Mouse (Mus musculus) embryonic facial prominence, embryonic 14.5 days (tissue): ENCODE data around the gene Ubac2. TPM values are rescaled to one million over a fixed set of nuclear protein-coding genes. Genes with fewer than 3 reads are reported as not detected.

Experiments
- ATAC-seq: fragments of 200-750 bp; cut with Nextera tagmentation; 2 replicates; pipeline ENCODE4 v1.8.0; 2017; ENCODE audit warnings: low read depth, moderate number of reproducible peaks, moderate TSS enrichment
- DNase-seq: peaks from one replicate; pipeline ENCODE4 v3.0.0-alpha.2; 2015; ENCODE audit warnings: low spot score
- H3K27ac ChIP-seq: fragments of 300-500 bp; sonication (generic); replicated peaks from 2 replicates; pipeline ENCODE4 v1.5.1; 2014; ENCODE audit warnings: low read depth, mild to moderate bottlenecking, low read length, moderate library complexity
- H3K27me3 ChIP-seq: fragments of 300-500 bp; sonication (generic); replicated peaks from 2 replicates; pipeline ENCODE4 v1.6.1; 2014; ENCODE audit warnings: low read length; ENCODE audit not compliant: control insufficient read depth, insufficient read depth
- H3K36me3 ChIP-seq: fragments of 300-500 bp; sonication (generic); 2 replicates; pipeline ENCODE4 v1.6.1; 2014; ENCODE audit warnings: low read length, mixed read lengths; ENCODE audit not compliant: control insufficient read depth, insufficient read depth
- H3K4me1 ChIP-seq: fragments of 300-500 bp; sonication (generic); 2 replicates; pipeline ENCODE4 v1.6.1; 2014; ENCODE audit warnings: antibody characterized with exemption, low read length; ENCODE audit not compliant: control insufficient read depth, insufficient read depth
- H3K4me2 ChIP-seq: fragments of 300-500 bp; sonication (generic); 2 replicates; pipeline ENCODE4 v1.6.1; 2014; ENCODE audit warnings: low read depth, mild to moderate bottlenecking, low read length, moderate library complexity, mixed read lengths
- H3K4me3 ChIP-seq: fragments of 300-500 bp; sonication (generic); 2 replicates; pipeline ENCODE4 v1.5.1; 2014; ENCODE audit warnings: low read depth, mild to moderate bottlenecking, low read length
- H3K9ac ChIP-seq: fragments of 300-500 bp; sonication (generic); 2 replicates; pipeline ENCODE4 v1.6.1; 2014; ENCODE audit warnings: low read depth, mild to moderate bottlenecking, low read length, moderate library complexity, mixed read lengths
- H3K9me3 ChIP-seq: fragments of 300-500 bp; sonication (generic); 2 replicates; pipeline ENCODE4 v1.6.1; 2016; ENCODE audit warnings: low read length; ENCODE audit not compliant: control insufficient read depth
- WGBS: fragments of 180-500 bp; shearing (Covaris S2); extraction: QIAGEN DNeasy Blood & Tissue Kit; methylation state at CpG from one replicate; pipeline ENCODE4 v1.1.7; 2014; 5-methylcytosine and 5-hydroxymethylcytosine counted together
- polyA plus RNA-seq: library from polyadenylated mRNA; unstranded; fragments of >200 nt; fragmentation: Nextera tagmentation; extraction: Ambion mirVana; gene quantifications from 2 replicates; pipeline ENCODE4 v1.2.1, GENCODE M21; 2014

The Ubac2 gene
- polyA plus RNA-seq, 1 experiment from 2014 or later: 60.1 TPM

DNA sequence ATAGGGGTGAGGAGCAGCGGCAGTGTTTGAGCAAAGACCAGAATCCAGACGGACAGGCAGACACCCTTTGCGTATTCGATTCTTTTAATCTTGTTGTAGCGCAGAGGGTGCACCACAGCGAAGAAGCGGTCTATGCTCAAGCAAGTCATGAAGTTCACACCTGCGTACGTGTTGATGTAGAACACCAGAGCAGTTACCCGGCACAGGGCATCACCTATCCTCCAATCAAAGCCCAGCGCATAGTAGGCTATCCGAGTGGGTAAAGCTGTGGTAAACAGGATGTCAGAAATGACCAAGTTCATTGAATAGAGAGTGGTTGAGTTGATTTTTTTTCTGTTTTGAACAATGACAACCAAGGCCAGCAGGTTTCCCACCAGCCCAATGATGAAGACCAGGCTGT, 76.2 kb downstream of the Ubac2 start:
- no peak for DNase-seq
- Histone ChIP-seq H3K4me1 (no peaks in the 10 kb centered on the region; the same call in 1 of the 2 replicates), H3K9me3 (no peaks in the 10 kb centered on the region), H3K27ac (no peak overlapping the region), H3K27me3 (no peaks in the 10 kb centered on the region), H3K36me3 (0 out of 2 replicates have a peak, but pooled peaks cover 7% of the 10 kb centered on the region), H3K4me2 (no peak overlapping the region), H3K9ac (no peak overlapping the region), H3K4me3 (no peak overlapping the region)
- WGBS: 95% methylated on average over 12 of the region's 12 CpGs
- ATAC-seq: no peak

DNA sequence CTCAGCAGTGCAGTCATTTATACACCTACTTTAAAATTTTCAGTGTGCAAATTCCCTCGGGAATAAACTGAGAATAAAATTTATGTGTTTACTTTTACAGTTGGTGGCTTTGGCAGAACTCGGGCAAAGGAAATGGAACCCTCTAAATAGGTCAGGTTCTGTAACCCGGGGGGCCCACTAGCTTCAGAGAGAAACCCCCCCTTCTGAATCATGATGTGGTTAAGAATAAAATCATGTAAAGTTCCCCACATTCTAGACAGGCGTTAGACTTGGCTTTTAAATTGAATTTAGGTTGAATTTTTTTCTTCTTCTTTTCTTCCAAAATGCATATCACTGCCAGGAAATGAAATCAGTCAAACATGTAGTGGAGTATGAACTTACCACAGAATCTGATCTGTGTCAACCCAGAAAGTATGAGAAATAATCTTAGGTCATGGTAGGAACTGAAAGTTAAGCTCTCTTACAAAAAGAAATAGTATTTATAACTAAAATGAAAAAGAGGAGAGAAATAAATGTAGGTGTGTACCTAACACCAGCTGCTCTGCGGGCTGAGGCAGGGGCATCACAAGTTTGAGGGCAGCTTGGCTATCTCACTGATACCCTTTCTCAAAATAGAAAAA, 76.9 kb downstream of the Ubac2 start:
- 67% methylated on average over 5 of the region's 5 CpGs for WGBS
- Histone ChIP-seq H3K9ac (no peak overlapping the region), H3K4me3 (no peak overlapping the region), H3K27me3 (no peaks in the 10 kb centered on the region), H3K36me3 (0 out of 2 replicates have a peak, but pooled peaks cover 7% of the 10 kb centered on the region), H3K4me2 (no peak overlapping the region), H3K27ac (no peak overlapping the region), H3K9me3 (no peaks in the 10 kb centered on the region), H3K4me1 (no peaks in the 10 kb centered on the region; the same call in 1 of the 2 replicates)
- DNase-seq: no peak
- no peak for ATAC-seq

DNA sequence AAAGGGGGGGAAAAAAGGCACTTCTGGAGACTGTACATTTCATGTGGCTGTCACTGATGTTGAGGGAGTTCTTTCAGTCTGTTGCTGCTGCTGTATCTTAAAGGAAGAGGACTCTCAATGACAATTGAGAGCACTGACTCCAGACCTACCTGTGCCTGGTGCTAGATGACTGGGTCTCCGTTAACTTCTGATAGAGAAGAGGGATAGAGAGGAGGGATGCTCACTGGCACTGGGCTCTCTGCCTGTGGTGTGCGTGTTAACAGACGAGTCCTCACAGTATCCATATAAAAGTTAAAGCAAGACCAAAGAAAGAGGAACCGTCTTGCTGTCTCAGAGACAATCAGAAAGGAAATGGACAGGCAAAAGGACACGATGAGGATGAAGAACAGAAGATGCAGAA, 77.9 kb downstream of the Ubac2 start:
- no peaks in the 10 kb centered on the region; the same call in 1 of the 2 replicates for H3K4me1 ChIP-seq
- no peak overlapping the region for H3K27ac ChIP-seq
- H3K9ac ChIP-seq: no peak overlapping the region
- no peaks in the 10 kb centered on the region for H3K9me3 ChIP-seq
- H3K27me3 ChIP-seq: no peaks in the 10 kb centered on the region
- no peak overlapping the region for H3K4me3 ChIP-seq
- 88% methylated on average over 5 of the region's 5 CpGs for WGBS
- DNase-seq (no peak), ATAC-seq (no peak)
- H3K36me3 ChIP-seq: 0 out of 2 replicates have a peak, but pooled peaks cover 7% of the 10 kb centered on the region
- H3K4me2 ChIP-seq: no peak overlapping the region

DNA sequence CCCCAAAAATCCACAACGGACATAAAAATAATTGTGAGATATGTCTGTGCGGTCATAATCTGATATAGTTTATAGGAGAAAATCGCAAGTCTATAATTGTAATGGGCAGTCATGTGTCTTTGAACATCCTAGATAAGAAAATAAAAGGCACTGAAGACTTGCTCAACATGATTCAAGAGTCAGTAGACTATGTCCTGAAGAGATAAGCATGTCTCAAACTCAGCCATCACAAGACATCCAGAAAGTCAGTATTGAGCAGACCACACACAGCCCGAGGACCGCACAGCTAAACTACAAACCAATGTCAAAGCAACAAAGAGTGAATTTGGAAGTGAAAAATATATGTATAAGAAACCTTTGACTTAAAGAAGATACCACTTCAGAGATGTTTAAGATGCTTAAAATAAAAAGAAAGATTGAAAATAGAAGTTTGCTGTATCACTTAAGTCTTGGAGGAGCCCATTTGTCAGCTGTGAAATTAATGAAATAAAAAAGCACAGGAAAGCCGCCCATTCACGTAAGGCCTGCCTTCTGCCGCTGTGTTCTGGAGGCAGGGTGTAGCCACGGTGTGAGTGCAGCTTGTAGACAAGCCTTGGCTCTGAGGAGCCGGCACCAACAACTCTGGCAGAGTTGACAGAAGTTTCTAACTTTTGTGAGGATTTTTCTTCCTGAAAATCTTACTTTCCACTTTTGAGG, 78.9 kb downstream of the Ubac2 start:
- Histone ChIP-seq H3K4me2 (no peak overlapping the region), H3K4me1 (no peaks in the 10 kb centered on the region; the same call in 1 of the 2 replicates), H3K27ac (no peak overlapping the region), H3K9ac (no peak overlapping the region), H3K4me3 (no peak overlapping the region), H3K36me3 (0 out of 2 replicates have a peak, but pooled peaks cover 7% of the 10 kb centered on the region), H3K27me3 (no peaks in the 10 kb centered on the region), H3K9me3 (no peaks in the 10 kb centered on the region)
- WGBS: 90% methylated on average over 10 of the region's 10 CpGs
- ATAC-seq (no peak), DNase-seq (no peak)

DNA sequence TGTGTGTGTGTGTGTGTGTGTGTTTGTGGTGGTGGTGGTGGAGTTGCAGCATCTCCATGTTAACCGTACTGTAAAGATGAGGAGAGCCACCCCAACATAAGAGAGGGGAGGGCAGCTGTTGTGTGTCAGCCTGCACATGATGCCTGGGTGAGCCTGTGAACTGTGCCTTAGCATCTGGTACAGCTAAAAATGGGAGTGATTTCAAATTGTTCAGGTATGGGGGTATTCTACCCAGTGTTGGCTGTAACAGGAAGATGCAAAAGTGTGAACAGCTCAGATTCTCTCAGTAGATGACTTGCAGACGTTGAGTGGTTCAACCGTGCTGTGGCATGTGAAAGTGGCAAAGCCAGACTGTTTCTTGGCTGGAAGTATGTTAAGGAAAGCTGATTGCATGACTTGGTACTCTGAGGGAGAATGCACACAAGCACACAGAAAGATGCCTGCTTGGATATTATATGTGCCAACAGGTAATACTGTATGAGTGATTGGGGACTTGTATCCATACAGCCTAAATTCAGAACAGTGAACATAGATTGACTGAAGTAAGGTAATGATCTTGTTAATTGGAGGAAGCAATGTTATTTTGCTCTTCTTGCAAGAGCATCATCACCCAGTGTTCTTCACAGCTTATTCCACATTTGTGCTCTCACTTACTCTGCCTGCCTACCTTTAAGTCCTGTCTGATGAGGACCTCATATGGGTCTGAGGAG, 79.8 kb downstream of the Ubac2 start:
- Histone ChIP-seq H3K9me3 (no peaks in the 10 kb centered on the region), H3K27me3 (no peaks in the 10 kb centered on the region), H3K27ac (no peak overlapping the region), H3K4me3 (no peak overlapping the region), H3K4me2 (no peak overlapping the region), H3K9ac (no peak overlapping the region), H3K36me3 (0 out of 2 replicates have a peak, but pooled peaks cover 7% of the 10 kb centered on the region), H3K4me1 (no peaks in the 10 kb centered on the region; the same call in 1 of the 2 replicates)
- WGBS: 75% methylated on average over 3 of the region's 3 CpGs
- no peak for DNase-seq
- ATAC-seq: no peak

DNA sequence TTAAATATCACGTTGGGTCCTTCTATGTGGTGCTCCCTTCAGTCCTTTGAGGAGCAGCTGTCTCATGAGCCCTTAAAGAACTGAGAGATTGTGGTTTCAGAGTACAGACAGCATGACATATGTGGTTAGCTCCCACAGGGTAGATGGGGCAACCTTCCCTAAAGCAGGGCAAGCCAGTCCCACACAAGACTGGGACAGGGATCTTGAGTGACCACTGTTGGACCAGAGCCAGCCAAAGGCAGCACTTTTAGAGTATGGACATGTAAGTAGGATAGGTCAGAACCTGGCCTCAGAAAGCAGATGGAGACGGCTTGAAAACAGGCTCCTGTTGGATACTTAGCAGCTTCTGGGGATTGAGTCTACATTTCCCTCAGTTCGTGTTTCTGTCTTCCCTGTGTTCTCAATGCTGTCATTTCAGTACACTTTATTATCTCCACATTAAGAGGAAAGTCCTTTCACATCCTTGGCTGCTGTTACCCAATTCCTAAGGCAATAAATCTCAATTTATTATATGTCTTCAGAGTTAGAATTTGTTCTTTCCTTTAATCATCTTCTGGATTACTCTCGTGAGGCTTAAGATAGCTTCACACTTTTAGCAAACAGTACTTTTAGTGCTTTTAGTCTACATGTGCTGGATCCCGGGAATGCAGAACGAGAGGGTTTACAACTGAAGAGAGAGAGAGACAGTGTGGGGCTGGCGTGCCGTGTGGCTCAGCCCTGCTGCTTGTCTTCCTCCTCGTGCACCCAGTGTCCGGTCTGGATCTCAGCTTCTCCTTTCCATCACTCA, 80.5 kb downstream of the Ubac2 start:
- H3K36me3 ChIP-seq: 0 out of 2 replicates have a peak, but pooled peaks cover 7% of the 10 kb centered on the region
- H3K4me2 ChIP-seq: no peak overlapping the region
- no peak overlapping the region for H3K27ac ChIP-seq
- H3K27me3 ChIP-seq: no peaks in the 10 kb centered on the region
- H3K9ac ChIP-seq: no peak overlapping the region
- no peak overlapping the region for H3K4me3 ChIP-seq
- no peak; the same call in 1 of the 2 replicates for ATAC-seq
- H3K9me3 ChIP-seq: no peaks in the 10 kb centered on the region
- WGBS: 80% methylated on average over 10 of the region's 10 CpGs
- DNase-seq: no peak
- no peaks in the 10 kb centered on the region; the same call in 1 of the 2 replicates for H3K4me1 ChIP-seq

DNA sequence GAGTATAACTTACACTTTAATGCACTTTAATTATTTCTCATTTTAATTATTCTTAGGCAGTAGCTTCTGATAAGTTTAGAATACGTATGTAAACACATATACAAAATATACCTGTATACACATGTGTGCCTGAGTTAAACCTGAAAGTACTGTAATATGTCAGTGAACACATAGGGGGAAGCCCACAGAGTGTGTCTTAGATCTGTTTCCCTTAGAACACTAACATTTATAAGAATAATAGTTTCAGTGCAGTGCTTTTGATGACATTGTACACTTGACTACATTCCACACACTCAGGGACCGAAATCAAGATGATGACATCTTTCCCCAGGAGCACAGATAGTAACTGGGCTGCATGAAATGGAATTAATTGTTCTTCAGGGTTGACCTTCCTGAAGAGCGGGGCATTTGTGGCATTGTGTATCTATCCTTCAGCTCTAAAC, 81.1 kb downstream of the Ubac2 start:
- Histone ChIP-seq H3K9me3 (no peaks in the 10 kb centered on the region), H3K27ac (no peak overlapping the region), H3K9ac (no peak overlapping the region), H3K4me3 (no peak overlapping the region), H3K4me2 (no peak overlapping the region), H3K4me1 (no peaks in the 10 kb centered on the region; the same call in 1 of the 2 replicates), H3K36me3 (0 out of 2 replicates have a peak, but pooled peaks cover 1% of the 10 kb centered on the region), H3K27me3 (no peaks in the 10 kb centered on the region)
- no peak for ATAC-seq
- DNase-seq: no peak
- 92% methylated on average over 3 of the region's 3 CpGs for WGBS

DNA sequence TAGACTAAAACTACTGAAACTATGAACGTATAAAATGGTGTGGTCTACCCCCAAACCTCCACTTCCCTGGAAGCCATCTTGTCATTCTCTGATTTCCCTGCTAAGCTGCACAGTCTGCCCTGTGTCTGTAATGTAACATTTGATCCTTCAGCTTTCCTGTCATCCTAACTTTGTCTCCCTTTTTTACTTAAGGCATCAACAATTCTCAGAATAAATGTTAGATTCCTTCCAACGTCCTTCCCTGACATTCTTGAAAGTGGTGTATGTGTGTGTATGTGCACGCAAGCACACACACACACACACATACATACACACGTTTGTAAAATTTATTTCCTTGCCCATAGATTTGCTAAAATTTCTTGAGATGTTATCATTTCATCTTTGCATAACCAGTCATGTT, 81.6 kb downstream of the Ubac2 start:
- Histone ChIP-seq H3K27me3 (no peaks in the 10 kb centered on the region), H3K9me3 (no peaks in the 10 kb centered on the region), H3K27ac (no peak overlapping the region), H3K36me3 (no peaks in the 10 kb centered on the region), H3K4me3 (no peak overlapping the region), H3K9ac (no peak overlapping the region), H3K4me1 (no peaks in the 10 kb centered on the region; the same call in 1 of the 2 replicates), H3K4me2 (no peak overlapping the region)
- no peak for DNase-seq
- 85% methylated on average over 4 of the region's 4 CpGs for WGBS
- no peak for ATAC-seq
